Mouse (Mus musculus) lung, postnatal 0 days (tissue): ENCODE results near the gene Hyal2.
A peak's percentile ranks its signal among the peaks of the same experiment; 100 is the strongest.

Experiments
- CTCF ChIP-seq: IDR thresholded peaks from 2 replicates; pipeline ENCODE4 v1.5.1; 2016; ENCODE audit warnings: antibody characterized with exemption, mild to moderate bottlenecking
- EP300 ChIP-seq: IDR thresholded peaks from 2 replicates; pipeline ENCODE4 v1.6.1; 2016; ENCODE audit warnings: antibody characterized with exemption, mild to moderate bottlenecking, control low read depth

GRCm38 (mm10) chr9:107568331-107569261 lies 851 bp downstream of the Hyal2 start:
- no peak for TF ChIP-seq CTCF
- peak; percentile 69 for TF ChIP-seq EP300
